ENCODE assay signal across 8 mouse cellular contexts in the genomic region with DNA sequence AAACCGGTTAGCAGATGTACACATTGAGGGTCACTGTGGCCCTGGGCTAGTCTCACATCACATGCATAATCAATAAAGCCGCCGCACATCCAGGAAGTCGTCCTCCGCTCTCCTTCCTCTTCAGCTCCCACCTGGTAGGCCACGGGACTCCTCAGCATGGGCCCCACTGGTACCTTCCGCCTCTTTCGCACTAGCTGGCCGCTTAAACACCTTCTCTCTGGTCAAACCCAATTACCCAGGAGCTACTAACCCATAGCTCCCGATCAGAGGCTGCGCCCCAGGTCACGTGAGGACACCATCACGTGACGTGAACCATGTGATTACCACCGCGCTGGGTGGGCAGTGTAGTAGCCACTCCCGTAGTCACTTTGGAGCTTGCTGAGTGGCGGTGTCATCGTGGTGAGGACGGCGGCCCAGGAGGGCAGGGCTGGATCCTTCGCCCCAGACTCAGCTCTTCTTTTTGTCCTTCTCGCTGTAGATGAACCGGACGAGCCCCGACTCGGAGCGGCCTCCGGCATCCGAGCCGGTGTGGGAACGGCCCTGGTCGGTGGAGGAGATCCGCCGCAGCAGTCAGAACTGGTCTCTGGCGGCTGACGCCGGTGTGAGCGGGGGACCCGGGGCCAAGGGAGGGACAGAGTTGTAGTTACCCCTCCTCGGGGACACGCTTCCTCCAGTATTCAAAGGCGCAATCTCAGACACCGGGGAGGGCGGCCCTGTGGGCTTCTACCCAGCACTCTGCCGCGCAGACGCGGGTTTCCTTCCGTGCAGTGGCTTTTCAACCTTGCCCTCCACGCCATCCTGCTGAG. TPM values are rescaled to one million over a fixed set of nuclear protein-coding genes. Genes with fewer than 3 reads are reported as not detected.
A peak's percentile ranks its signal among the peaks of the same experiment; 100 is the strongest.
DNase-seq lines count a peak whose midpoint lies in the region; ATAC-seq lines count a peak whose summit lies in the region.

A gene (plus strand): TSS at position 310 of the 806 bp plus-strand sequence.

- peak; percentile 96 for ATAC-seq in erythroblast, adult 5-6 weeks (replicated peaks; ENCODE audit: low FRiP score, poor library complexity, severe bottlenecking)
- peak; percentile 99 for ATAC-seq in kidney, embryonic 15.5 days (replicated peaks; ENCODE audit: low FRiP score)
- ATAC-seq in monocyte, adult 5-6 weeks (replicated peaks; ENCODE audit: insufficient number of reproducible peaks, low FRiP score, low TSS enrichment, poor library complexity, severe bottlenecking) = peak; percentile 98

- DNase-seq in B cell, adult 2 months = peak; percentile 95
- peak; percentile 97 for DNase-seq in brain, adult 2 months (ENCODE audit: low read depth, low spot score)
- peak; percentile 98 for DNase-seq in heart, embryonic 10.5 days (ENCODE audit: low spot score)
- DNase-seq in liver = peak; percentile 96
- peak; percentile 90 to 94 for DNase-seq in spleen, postnatal 4 days (ENCODE audit: low spot score in 2 of 2)

- H3K4me1 ChIP-seq in heart, embryonic 10.5 days = 0 out of 2 replicates have a peak, but pooled peaks cover 12% of the 10 kb centered on the region
- H3K4me1 ChIP-seq in kidney, embryonic 15.5 days = peaks cover 16% of the 10 kb centered on the region

- peak within 1 kb of the TSS; percentile 81 for H3K4me2 ChIP-seq in kidney, embryonic 15.5 days

- WGBS in heart, embryonic 10.5 days = under 1% methylated on average over 51 of the region's 51 CpGs
- under 1% methylated on average over 51 of the region's 51 CpGs for WGBS in kidney, embryonic 15.5 days

- peak within 1 kb of the TSS; percentile 76 for H3K9ac ChIP-seq in kidney, embryonic 15.5 days

- peak within 1 kb of the TSS; percentile 77 for H3K4me3 ChIP-seq in heart, embryonic 10.5 days
- H3K4me3 ChIP-seq in kidney, embryonic 15.5 days (replicated peaks) = peak within 1 kb of the TSS; percentile 81

- H3K27ac ChIP-seq in heart, embryonic 10.5 days = peak within 1 kb of the TSS; percentile 92
- peak within 1 kb of the TSS; percentile 92 for H3K27ac ChIP-seq in kidney, embryonic 15.5 days

- H3K36me3 ChIP-seq in heart, embryonic 10.5 days = peaks cover 11% of the 10 kb centered on the region
- H3K36me3 ChIP-seq in kidney, embryonic 15.5 days = peaks cover 28% of the 10 kb centered on the region

- H3K9me3 ChIP-seq in heart, embryonic 10.5 days = no peaks in the 10 kb centered on the region
- H3K9me3 ChIP-seq in kidney, embryonic 15.5 days (replicated peaks) = no peaks in the 10 kb centered on the region

- H3K27me3 ChIP-seq in heart, embryonic 10.5 days (ENCODE audit: insufficient read depth, poor library complexity, severe bottlenecking) = no peaks in the 10 kb centered on the region
- H3K27me3 ChIP-seq in kidney, embryonic 15.5 days = no peaks in the 10 kb centered on the region

RNA-seq across cellular contexts. Expression of the gene that starts here (rescaled TPM):
- total RNA-seq in erythroblast, adult 5-6 weeks (2015; ENCODE audit: low replicate concordance) = 26.1 and 30.7 TPM in 2 replicates
- 18.5 and 21.6 TPM in 2 replicates for total RNA-seq in erythroblast, adult 5-6 weeks (2017; ENCODE audit: low replicate concordance)
- 41.4 and 41.6 TPM in 2 replicates for polyA plus RNA-seq in heart, embryonic 10.5 days (2016; fragmentation: Nextera tagmentation; extraction: Ambion mirVana)
- polyA plus RNA-seq in kidney, embryonic 15.5 days (2015; fragmentation: Nextera tagmentation; extraction: Ambion mirVana) = 52.2 and 58.1 TPM in 2 replicates
- total RNA-seq in monocyte, adult 5-6 weeks (2017) = 68.6 to 93.7 TPM (median 85.6 TPM) in 3 replicates

Comparison
In these comparisons a context has a peak if more than half of its experiments do, and no peak if none do; other contexts are left out.
1. Peak in every context shown above with its lines: DNase-seq, ATAC-seq, H3K4me3 ChIP-seq and H3K27ac ChIP-seq.